Mouse (Mus musculus) ES-Bruce4 (cell line): ENCODE data around the gene Rpl14.

Experiments
- CTCF ChIP-seq: IDR thresholded peaks from one replicate; pipeline ENCODE4 v1.8.1; 2011; ENCODE audit warnings: low read depth, low read length
- EP300 ChIP-seq: IDR thresholded peaks from 2 replicates; pipeline ENCODE4 v1.6.1; 2011; ENCODE audit warnings: low read depth, low read length; ENCODE audit not compliant: insufficient read depth
- POLR2A ChIP-seq: IDR thresholded peaks from one replicate; pipeline ENCODE4 v1.8.1; 2011; ENCODE audit warnings: low read length; ENCODE audit not compliant: insufficient read depth

GRCm38 (mm10) chr9:120578701-120579100, 7.5 kb downstream of the Rpl14 start:
- TF ChIP-seq POLR2A (no peak), CTCF (no peak), EP300 (no peak)
